Mouse (Mus musculus) neural tube, embryonic 11.5 days (tissue): ENCODE data around the gene Cblb. TPM values are rescaled to one million over a fixed set of nuclear protein-coding genes. Genes with fewer than 3 reads are reported as not detected.

ENCODE experiments used
- ATAC-seq: fragments of 200-750 bp; cut with Nextera tagmentation; 2 replicates; pipeline ENCODE4 v1.8.0; 2017; ENCODE audit warnings: moderate number of reproducible peaks, mild to moderate bottlenecking, moderate TSS enrichment, moderate library complexity; ENCODE audit not compliant: insufficient read depth, low FRiP score, low TSS enrichment
- DNase-seq: peaks from one replicate; pipeline ENCODE4 v3.0.0-alpha.2; 2015; ENCODE audit warnings: low spot score
- H3K27ac ChIP-seq: fragments of 300-500 bp; sonication (generic); 2 replicates; pipeline ENCODE4 v1.5.1; 2014; ENCODE audit warnings: low read depth, mild to moderate bottlenecking, low read length
- H3K27me3 ChIP-seq: fragments of 300-500 bp; sonication (generic); 2 replicates; pipeline ENCODE4 v1.6.1; 2014; ENCODE audit warnings: mild to moderate bottlenecking, low read length, mixed read lengths; ENCODE audit not compliant: control insufficient read depth, insufficient read depth
- H3K36me3 ChIP-seq: fragments of 300-500 bp; sonication (generic); 2 replicates; pipeline ENCODE4 v1.6.1; 2014; ENCODE audit warnings: mild to moderate bottlenecking, low read length, moderate library complexity, mixed read lengths; ENCODE audit not compliant: control insufficient read depth, insufficient read depth
- H3K4me1 ChIP-seq: fragments of 300-500 bp; sonication (generic); 2 replicates; pipeline ENCODE4 v1.6.1; 2014; ENCODE audit warnings: low read length, mixed read lengths; ENCODE audit not compliant: control insufficient read depth, insufficient read depth
- H3K4me2 ChIP-seq: fragments of 300-500 bp; sonication (generic); 2 replicates; pipeline ENCODE4 v1.6.1; 2014; ENCODE audit warnings: low read depth, mild to moderate bottlenecking, moderate library complexity
- H3K4me3 ChIP-seq: fragments of 300-500 bp; sonication (generic); 2 replicates; pipeline ENCODE4 v1.5.1; 2014; ENCODE audit warnings: low read depth, low read length
- H3K9ac ChIP-seq: fragments of 300-500 bp; sonication (generic); 2 replicates; pipeline ENCODE4 v1.6.1; 2014; ENCODE audit warnings: mild to moderate bottlenecking, low read length
- H3K9me3 ChIP-seq: fragments of 300-500 bp; sonication (generic); 2 replicates; pipeline ENCODE4 v1.6.1; 2016; ENCODE audit warnings: low read length; ENCODE audit not compliant: control insufficient read depth
- WGBS: fragments of 180-500 bp; shearing (Covaris S2); extraction: QIAGEN DNeasy Blood & Tissue Kit; methylation state at CpG from one replicate; pipeline ENCODE4 v1.1.7; 2014; 5-methylcytosine and 5-hydroxymethylcytosine counted together
- polyA plus RNA-seq: library from polyadenylated mRNA; unstranded; fragments of >200 nt; fragmentation: Nextera tagmentation; extraction: Ambion mirVana; gene quantifications from 2 replicates; pipeline ENCODE4 v1.2.1, GENCODE M21; 2014

Cblb gene
- polyA plus RNA-seq, 1 experiment from 2014 or later, result 41.7 TPM

GRCm38 (mm10) chr16:52242144-52242543, 211.1 kb downstream of the Cblb start:
- H3K27ac ChIP-seq, result no peak overlapping the region
- no peaks in the 10 kb centered on the region for H3K27me3 ChIP-seq
- H3K4me3 ChIP-seq, result no peak overlapping the region
- 60% methylated on average over 2 of the region's 2 CpGs for WGBS
- DNase-seq (no peak), ATAC-seq (no peak)
- no peaks in the 10 kb centered on the region for H3K9me3 ChIP-seq
- no peak overlapping the region for H3K4me2 ChIP-seq
- no peaks in the 10 kb centered on the region for H3K36me3 ChIP-seq
- H3K4me1 ChIP-seq, result no peaks in the 10 kb centered on the region
- H3K9ac ChIP-seq, result no peak overlapping the region

GRCm38 (mm10) chr16:52243421-52243973, 212.5 kb downstream of the Cblb start:
- WGBS, result 84% methylated on average over 4 of the region's 4 CpGs
- H3K27me3 ChIP-seq, result no peaks in the 10 kb centered on the region
- no peak overlapping the region for H3K4me2 ChIP-seq
- ATAC-seq (no peak), DNase-seq (no peak)
- no peaks in the 10 kb centered on the region for H3K36me3 ChIP-seq
- no peak overlapping the region for H3K27ac ChIP-seq
- no peak overlapping the region for H3K4me3 ChIP-seq
- H3K4me1 ChIP-seq, result no peaks in the 10 kb centered on the region
- H3K9me3 ChIP-seq, result no peaks in the 10 kb centered on the region
- H3K9ac ChIP-seq, result no peak overlapping the region

GRCm38 (mm10) chr16:52250196-52250595, 219.2 kb downstream of the Cblb start:
- H3K4me2 ChIP-seq, result no peak overlapping the region
- WGBS, result 92% methylated on average over 4 of the region's 4 CpGs
- no peaks in the 10 kb centered on the region for H3K9me3 ChIP-seq
- H3K4me3 ChIP-seq, result no peak overlapping the region
- no peak overlapping the region for H3K9ac ChIP-seq
- H3K36me3 ChIP-seq, result no peaks in the 10 kb centered on the region
- DNase-seq (no peak), ATAC-seq (no peak)
- H3K4me1 ChIP-seq, result no peaks in the 10 kb centered on the region
- no peak overlapping the region for H3K27ac ChIP-seq
- H3K27me3 ChIP-seq, result no peaks in the 10 kb centered on the region

GRCm38 (mm10) chr16:52250935-52251334, 219.9 kb downstream of the Cblb start:
- Histone ChIP-seq H3K9ac (no peak overlapping the region), H3K4me2 (no peak overlapping the region), H3K27me3 (no peaks in the 10 kb centered on the region), H3K36me3 (no peaks in the 10 kb centered on the region), H3K27ac (no peak overlapping the region), H3K9me3 (no peaks in the 10 kb centered on the region), H3K4me3 (no peak overlapping the region), H3K4me1 (no peaks in the 10 kb centered on the region)
- ATAC-seq (no peak), DNase-seq (no peak)
- 91% methylated on average over 4 of the region's 4 CpGs for WGBS
